Mouse (Mus musculus): ENCODE results near the gene Sarm1.
A peak's percentile ranks its signal among the peaks of the same experiment; 100 is the strongest.

The Sarm1 gene

DNA sequence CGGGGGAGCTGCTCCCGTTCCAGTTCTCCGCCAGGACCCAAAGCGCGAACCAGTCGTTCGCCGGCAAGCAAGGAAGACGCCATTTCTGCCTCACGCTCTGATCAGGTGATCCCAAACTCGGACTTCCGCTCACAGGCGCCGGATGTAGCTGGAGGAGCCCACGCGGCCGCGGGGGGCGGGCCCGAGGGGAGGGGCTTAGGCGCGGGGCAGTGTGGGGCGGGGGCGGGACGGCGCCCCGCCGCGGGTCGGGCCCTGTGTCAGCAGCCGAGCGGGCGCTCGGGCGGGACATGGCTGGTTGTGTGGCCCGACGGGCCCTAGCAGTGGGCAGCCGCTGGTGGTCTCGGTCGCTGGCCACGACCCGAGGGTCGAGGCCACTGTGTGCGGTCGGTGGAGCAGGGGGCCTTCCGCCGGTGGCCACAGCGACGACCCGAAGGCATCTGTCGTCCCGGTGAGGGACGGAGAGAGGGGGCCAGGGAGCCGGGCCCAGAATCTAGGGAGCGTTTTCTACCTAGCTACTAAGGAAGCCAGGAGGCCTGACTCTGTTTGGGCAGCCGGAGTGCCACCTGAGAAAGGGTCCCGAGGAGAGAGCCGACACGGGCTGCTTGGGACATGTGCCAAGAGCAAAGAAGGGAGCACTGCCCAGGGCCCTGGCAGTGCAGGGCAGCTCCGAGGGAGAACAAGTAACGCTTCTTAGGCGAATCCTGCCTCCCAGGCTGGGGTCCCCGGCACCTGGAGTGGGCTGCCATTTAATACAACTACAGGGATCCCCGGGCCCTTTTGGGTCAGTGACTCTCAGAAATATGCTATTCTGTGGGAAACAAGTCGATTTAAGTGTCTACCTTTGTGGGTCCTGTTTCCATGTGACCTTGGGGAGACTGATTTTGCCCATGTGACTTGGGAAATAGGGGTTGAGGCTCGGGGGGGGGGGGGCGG lies 14.7 kb upstream of the Sarm1 start, which contains the start of the genes Tmem199 and Poldip2:
TSS of gene Tmem199 (minus strand) at position 148 of the 933 bp plus-strand sequence.
TSS of gene Poldip2 (plus strand) at position 169 of the 933 bp plus-strand sequence.
- DNase-seq, result peak; percentile 97

DNA sequence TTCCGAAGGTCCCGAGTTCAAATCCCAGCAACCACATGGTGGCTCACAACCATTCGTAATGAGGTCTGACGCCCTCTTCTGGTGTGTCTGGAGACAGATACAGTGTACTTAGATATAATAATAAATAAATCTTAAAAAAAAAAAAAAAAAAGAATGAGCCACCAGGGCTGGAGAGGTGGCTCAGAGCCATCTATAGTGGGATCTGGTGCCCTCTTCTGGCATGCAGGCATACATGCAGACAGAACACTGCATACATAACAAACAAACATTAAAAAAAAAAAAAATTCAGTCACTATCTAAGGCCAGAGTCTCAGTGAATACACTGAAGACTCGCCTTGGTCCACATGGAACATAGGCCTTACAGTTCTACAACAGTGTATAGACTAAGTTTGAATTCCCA lies 11.6 kb upstream of the Sarm1 start:
- peak; percentile 43 for DNase-seq

DNA sequence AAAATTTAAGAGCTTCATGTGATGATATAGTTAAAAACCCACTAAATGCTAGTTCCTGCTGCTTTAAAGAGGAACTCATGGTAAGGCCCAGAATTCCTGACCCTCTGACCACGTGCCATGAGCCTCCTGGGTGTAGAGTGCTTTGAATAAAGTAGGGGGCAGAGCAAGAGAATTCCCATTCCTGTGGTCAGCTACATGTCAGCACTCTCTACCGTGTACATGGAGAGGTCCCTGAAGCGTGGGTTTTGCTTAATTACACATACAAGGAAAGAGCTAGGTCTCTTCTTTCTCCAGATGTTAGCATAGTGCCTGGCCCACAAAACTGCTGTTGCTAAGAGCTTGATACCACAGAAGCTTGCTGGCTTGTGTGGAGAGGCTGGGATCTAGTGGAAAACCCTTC lies 7.9 kb upstream of the Sarm1 start:
- no peak for DNase-seq

DNA sequence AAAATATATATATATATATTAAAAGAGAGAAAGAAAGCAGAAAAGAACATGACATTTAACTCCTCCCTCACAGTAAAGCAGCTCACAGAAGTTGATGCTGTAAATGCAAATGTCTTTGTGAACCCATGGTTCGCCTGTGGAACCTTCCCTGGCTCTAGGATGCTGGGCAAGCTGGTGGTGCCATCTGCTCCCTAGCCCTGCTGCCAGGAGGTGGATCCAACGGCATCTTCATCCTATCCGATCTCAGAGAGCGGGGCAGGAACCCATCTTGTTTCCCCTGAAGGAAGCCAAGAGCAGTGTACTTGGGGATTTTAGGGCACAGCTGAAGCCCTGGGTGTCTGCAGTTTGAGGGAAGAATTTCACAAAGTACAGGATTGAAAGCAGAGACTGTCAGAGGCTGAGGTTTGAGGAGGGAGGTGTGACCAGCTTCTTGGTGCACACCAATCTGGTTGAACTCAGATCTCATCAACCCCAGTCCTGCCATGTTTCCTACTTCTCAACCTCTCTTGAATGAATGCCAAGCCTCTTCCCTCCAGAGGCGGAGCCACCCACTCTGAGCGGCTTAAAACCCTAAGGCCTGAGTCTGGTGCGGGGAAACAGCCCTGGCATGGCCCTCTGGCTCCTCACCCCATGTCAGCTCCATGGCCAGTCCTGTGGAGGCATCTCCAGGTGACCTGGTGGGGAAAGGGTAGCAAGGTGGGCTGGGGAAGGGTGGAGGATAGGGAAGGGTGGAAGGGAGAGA lies 5.5 kb upstream of the Sarm1 start, which contains the start of gene Sebox:
TSS of gene Sebox (plus strand) at position 539 of the 742 bp plus-strand sequence.
- no peak for DNase-seq

DNA sequence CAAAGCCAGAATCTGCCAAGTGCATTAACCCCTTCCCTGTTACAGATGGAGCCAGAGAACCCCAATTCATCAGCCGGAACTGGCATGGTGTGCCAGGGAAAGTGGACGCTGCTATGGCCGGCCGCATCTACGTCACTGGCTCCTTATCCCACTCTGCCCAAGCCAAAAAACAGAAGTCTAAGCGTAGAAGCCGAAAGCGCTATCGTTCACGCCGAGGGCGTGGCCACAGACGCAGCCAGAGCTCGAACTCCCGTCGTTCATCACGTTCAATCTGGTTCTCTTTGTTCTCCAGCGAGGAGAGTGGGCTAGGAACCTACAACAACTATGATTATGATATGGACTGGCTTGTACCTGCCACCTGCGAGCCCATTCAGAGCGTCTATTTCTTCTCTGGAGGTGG lies 4.0 kb upstream of the Sarm1 start:
- no peak for DNase-seq

DNA sequence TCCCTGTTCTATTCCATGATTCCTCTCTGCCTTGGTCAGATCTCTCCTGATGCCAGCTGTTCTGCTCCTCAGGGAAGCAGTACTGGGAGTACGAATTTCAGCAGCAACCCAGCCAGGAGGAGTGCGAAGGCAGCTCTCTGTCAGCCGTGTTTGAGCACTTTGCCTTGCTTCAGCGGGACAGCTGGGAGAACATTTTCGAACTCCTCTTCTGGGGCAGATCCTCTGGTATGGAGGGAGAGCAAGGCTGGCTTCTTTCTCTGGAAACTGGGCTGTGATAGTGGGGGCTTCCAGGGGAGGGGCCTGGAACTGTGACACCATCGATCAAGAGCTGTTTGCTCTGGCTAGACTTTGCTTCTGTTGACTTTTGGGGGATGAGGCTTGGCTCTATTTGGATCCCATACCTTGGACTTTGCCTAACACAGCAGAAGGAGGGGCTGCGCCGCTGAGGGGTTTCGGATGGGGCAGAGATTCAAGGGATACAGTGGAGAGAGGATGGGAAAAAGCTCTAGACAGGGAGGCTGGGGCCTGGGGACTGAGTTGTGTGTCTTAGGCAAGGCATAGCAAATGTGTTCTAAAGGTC lies 3.2 kb upstream of the Sarm1 start:
- DNase-seq, result no peak

DNA sequence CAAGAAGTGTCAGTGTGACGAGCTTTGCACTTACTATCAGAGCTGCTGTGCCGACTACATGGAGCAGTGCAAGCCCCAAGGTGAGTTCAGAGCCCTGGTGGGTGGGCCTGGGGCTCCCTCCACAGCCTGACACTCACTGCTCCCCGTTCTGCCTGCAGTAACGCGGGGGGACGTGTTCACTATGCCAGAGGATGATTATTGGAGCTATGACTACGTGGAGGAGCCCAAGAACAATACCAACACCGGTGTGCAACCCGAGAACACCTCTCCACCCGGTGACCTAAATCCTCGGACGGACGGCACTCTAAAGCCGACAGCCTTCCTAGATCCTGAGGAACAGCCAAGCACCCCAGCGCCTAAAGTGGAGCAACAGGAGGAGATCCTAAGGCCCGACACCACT lies 2.0 kb upstream of the Sarm1 start:
- no peak for DNase-seq

DNA sequence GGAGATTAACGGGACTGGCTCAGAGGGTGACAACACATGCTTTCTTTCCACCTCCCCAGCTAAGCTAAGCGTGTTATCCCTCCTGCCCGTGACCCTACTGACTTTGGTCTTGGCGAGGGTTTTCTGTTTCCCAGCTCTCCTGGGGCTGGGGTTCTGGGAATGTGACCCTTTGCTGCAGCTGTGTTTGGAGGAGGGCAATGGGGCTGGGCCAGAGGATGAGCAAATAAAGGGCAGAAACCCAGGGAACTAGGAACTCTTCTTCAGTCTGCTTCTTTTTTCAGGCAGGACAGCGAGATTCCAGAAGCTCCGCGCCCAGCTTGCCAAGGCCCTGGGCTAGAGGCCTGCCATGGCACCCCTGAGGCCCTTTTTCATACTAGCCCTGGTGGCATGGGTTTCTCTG lies 1.4 kb upstream of the Sarm1 start, which contains the start of gene Vtn:
TSS of gene Vtn (plus strand) at position 88 of the 400 bp plus-strand sequence.
- DNase-seq, result peak; percentile 17

DNA sequence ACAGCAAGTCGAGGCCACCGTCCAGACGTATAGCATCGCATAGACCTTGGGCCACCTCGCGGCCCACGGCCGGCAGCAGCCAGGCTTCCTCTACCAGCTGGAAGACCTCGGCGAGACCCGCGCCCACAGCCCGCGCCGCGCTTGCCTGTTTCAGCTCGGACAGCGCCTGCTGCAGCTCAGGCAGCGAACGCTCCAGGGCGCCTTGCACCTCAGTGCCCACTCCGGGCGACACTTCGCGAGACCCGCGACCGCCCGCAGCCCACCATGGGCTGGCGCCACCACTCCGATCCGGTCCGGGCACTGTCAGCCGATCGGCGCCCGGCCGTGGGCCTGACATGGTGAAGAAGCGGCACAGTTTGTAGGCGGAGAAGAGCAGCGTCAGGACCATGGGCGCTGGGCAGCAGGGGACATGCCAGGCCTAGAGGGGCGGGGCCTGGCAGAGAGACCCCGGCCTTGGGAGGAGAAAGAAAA lies 448 bp downstream of the Sarm1 start:
- peak; percentile 61 for DNase-seq

DNA sequence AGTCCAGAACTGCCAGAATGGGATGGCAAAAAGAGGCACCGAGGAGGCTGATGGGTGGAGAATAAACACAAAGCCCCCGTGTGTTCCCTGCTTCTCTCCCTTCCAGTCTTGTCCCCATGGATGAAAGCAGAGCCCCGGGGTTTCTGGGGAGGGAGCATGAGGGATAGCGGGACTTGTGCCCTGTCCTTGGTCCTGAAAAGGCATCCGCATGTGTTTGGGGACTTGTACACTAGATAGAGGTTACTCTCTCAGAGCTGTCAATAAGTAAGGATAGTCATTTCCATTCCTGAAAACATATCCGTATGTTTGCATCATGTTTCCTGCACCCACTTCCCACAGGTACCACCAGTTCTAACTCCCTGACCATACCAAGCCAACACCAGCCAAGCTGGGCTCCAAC lies 1.6 kb downstream of the Sarm1 start:
- DNase-seq, result peak; percentile 75

DNA sequence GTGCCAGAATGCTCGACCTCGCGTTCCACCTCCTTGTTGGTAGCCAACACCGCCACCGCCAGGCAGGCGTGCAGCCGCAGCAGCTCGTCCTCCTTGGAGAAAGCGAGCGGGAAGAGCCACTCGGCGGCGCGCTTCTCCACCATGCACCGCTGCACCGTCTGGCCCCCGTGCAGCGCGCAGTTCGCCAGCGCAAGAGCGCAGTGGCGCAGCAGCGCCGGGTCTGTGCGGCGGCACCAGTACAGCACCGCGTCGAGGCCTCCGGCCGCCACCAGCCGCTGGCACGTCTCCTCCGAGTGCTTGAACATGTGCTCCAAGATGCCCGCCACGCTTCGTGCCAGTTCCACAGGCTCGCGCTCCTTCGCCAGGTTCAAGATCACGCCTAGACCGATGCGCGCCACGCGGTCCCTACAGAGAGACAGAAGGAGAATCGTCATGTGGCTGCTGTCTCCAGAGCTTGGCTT lies 6.7 kb downstream of the Sarm1 start:
- DNase-seq, result peak; percentile 84

DNA sequence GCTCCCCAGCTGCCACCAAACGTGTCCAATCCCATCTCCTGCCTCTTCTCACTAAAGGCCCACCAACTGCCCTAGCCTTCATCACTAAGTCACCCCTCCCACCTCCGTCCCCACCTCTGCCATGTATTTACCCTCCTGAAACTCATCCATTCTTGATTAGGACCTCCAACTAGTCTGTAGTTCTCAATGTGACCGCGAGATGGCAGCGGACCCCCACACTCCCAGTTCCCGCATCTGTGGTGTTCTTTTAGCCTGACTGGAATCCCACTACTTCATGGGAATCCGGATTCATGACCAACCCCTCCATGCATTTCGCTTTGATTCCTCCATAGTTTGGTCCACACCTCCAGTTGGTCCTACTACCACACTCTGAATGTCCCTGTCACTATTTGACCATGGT lies 9.4 kb downstream of the Sarm1 start:
- peak; percentile 79 for DNase-seq

DNA sequence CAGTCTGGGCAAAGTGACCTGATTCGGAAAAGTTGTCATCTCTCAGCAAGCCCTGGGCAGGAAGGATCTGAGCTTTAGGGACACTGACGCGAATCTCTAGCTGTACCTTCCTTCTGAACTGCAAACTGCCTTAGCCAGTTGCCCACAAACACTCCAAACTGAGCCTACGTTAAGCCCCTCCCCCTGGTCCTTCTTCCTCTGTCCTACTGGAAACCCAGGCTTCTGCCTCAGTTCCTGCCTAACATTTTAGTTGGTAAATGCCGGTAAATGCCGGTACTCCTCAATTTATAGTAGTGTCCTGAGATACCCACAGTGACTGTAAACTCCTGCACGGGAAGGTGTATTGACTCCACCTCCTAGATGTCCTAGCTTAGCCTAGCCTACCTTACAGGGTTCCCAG lies 13.9 kb downstream of the Sarm1 start:
- no peak for DNase-seq

DNA sequence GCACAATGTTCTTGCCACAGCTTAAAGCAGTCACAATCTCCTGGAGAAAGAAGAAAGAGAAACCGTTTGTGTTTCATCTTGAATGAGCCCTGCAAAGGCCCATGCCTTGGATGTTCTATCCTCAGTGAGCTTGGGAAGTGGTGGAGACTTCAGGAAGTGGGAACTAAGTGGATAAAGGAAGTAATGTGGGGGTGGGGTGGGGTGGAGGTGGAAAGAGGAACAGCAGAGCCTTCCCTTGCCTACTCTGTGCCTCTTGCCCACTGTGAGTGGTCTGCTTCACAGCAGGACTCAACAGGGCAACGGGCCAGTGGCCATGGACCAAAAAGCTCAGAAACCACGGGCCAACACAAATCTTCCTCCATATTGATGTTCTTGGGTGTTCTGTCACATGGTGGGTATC lies 22.3 kb downstream of the Sarm1 start:
- DNase-seq, result no peak

DNA sequence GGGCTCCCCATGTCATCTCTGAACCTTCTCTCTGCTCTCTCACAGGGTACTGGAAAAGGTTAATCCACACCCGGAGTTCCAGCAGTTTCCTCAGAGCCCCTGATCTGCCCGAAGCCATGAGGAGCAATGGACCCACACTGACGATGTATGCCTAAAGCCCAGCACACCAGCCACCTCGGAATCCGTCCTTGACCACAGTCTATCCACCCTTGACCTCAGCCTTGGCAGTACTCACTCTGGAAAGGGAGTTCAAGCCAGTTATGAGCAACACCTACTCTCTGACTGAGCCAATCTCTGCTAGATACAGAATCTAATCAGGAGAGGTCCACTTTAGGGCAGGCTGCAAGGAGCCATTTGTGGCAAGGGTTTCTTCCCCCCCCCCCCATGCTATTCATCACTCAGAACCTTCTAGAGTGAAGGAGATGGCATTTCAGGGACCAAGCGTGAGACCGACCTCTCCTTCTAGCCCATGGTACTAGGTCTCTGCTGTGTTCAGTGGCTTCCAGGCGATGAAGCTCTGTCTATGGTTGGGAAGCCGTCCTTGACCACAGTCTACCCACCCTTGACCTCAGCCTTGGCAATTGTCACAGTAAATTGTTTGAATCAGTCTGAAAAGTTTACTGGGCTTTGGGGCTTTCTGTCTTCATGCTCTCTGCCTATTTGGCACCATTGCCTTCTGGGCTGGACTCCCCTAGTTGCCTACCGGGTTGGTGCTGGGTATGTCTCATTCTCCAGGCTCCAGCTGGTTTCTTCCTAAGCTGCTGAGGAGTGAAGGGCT lies 26.0 kb downstream of the Sarm1 start:
- DNase-seq, result no peak

DNA sequence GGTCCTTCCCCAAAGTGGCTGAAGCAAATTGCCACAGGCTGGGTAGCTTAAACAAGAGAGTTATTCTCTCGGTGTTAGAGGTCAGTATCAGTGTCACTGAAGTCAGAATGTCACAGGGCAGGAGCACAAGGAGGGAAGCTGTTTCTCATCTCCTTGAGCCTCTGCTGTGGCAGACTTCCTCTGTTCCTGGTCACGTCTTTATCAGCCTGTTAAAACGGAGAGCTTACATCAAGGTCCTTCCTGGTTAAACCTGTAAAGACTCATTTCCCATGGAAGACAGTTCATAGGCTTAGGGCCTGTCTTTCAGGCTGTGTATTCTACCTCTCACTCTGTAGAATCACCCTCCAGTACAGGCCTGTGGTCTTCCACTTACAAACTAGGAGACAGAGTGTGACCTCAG lies 29.6 kb downstream of the Sarm1 start:
- no peak for DNase-seq

DNA sequence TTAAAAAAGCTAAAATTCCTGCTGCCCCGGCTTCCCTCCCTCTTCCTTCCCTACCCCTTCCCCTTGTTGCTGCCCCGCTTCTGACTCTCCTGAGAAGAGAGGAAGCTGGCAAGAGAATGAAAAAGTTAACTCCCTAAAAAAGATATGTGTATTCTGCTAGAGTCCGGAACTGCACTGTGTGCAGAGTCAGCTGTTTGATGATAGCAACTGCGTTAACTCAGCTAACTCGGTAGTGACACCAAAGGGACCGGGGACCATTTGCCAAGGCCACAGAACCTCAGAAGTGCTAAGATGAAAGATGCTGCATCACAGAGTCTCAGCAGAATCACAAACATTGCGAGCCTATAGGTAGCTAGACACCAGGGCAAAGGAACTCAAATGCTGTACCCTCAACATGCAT lies 30.0 kb downstream of the Sarm1 start:
- DNase-seq, result no peak

DNA sequence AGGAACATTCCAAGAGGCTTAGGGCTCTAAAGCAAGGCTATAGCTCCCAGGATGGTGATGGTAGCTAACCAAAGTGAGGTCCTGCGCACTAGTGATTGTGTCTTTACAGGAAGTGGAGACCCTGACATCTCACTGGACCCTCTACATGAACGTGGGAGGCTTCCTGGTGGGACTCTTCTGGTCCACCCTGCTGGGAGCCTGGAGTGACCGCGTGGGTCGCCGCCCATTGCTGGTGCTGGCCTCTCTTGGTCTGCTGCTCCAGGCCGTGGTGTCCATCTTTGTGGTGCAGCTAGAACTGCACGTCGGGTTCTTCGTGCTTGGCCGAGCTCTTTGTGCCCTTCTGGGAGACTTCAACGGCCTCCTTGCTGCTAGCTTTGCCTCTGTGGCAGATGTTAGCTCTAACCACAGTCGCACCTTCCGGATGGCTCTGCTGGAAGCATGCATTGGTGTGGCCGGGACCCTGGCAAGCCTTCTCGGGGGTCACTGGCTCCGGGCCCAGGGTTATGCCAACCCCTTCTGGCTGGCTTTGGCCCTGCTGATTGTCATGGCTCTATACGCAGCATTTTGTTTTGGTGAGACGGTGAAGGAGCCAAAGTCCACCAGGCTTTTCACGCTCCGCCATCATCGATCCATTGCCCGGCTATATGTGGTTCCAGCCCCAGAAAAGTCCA lies 31.2 kb downstream of the Sarm1 start:
- DNase-seq, result no peak

DNA sequence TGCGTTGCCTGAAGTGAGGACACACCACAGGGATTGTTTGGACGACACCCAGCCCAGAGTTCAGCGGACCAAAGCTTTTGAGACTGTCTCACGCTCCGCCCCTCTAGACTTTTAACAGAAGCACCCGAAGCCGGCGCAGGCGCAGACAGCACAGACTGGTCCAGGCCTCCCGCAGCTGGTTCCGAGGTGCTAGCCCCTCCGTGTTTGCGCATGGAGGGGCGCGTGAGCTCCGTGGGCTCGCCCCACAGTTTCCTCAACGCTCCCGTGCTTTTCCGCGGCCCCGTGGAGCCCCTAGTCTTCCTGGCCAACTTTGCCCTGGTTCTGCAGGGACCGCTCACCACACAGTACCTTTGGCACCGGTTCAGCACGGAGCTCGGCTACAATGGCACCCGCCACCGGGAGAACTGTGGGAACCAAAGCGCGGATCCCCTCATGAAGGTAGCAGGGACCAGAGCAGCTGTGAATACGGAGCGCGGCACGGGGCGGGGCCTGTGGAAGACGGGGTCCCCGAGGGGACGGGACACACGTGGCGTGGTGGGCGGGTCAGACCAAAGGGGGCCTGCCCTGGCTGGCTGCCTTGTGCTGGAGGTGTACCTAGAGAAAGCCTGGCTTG lies 31.9 kb downstream of the Sarm1 start, which contains the start of gene Slc46a1:
TSS of gene Slc46a1 (plus strand) at position 130 of the 613 bp plus-strand sequence.
- DNase-seq, result peak; percentile 94

DNA sequence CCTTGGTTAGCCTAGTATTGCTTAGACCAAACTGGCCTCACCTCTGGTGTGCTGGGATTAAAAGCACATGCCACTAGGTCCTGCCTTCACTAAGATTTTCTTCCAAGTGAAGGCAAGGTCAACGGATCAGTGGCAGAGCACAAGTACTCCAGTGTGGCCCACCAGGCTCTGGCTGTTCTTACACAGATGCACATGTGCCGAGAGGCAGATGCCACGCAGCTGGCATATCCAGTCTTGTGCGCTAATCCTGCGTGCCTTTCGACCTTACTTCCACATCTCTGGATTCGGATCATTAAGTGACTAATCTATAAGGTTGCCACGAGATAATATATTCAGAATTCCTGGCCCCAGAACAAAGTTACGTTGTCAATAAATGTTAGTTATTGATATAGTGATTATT lies 32.4 kb downstream of the Sarm1 start:
- peak; percentile 32 for DNase-seq

All from embryo, embryonic 11 days (tissue).